Mouse (Mus musculus): ENCODE data around the gene Vkorc1.
"Not testable (repeated sequence)": the region's sequence is repeated elsewhere in the genome, so short reads cannot be mapped to it uniquely, and the experiment has no call there.

Vkorc1 gene

DNA sequence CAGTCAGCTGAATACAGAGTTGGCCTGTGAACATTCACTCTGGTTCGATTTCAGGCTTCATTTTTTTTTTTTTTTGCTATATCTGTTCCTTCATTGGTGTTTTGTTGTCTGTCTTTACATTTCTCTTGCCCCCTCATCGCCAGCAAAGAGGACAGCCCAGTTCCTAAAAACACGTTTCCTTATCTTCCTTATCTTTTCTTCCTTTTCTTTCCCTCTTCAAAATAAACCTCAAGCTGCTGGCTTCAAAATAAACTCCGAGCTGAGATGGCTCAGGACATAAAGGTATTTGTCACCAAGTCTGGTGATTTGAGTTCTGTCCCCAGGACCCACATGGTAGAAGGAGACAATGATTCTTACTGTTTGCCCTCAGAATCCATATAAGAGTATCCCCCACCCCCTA lies 17.5 kb upstream of the Vkorc1 start:
- DNase-seq = no peak

GRCm38 (mm10) chr7:127912190-127912871 lies 16.9 kb upstream of the Vkorc1 start, which contains the start of gene Kat8:
Kat8 (plus strand) TSS chr7:127912516.
- peak; percentile 95 for DNase-seq

- no peak for DNase-seq
Observed at GRCm38 (mm10) chr7:127908656-127909055, 13.2 kb upstream of the Vkorc1 start.

DNA sequence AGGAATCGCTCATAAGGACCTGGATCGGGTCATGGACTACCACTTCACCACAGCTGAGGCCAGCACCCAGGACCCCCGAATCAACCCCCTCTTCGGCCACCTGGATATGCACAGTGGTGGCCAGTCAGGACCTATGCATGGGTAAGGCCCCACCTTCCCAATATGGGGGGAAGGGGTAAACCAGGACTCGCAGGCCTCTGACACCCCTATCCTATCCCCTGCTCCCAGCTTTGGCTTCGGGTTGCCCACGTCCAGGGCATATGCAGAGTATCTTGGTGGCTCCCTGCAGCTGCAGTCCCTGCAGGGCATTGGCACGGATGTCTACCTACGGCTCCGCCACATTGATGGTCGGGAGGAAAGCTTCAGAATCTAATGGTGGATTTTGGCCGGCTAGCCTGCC lies 12.5 kb upstream of the Vkorc1 start:
- DNase-seq = no peak

- peak; percentile 86 for DNase-seq
Observed at GRCm38 (mm10) chr7:127903971-127904796, 8.8 kb upstream of the Vkorc1 start, which contains the start of gene Bckdk. Bckdk (plus strand) TSS chr7:127904082.

DNA sequence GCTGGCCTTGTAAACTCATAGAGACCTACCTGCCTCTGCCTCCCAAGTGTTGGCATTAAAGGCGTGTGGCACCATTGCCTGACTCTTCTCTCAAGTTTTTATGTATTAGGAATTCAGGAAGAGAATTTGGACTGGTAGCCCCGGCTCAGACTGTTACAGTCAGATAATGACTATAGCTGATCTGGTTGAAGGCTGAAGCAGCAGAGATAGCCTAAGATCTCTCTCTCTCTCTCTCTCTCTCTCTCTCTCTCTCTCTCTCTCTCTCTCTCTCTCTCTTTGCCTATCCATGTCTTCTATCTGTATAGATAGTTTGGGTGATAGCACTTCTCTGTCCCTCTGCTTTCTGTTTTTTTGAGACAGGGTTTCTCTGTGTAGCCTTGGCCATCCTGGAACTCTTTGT lies 6.4 kb upstream of the Vkorc1 start:
- no peak for DNase-seq

- no peak for DNase-seq
Observed at GRCm38 (mm10) chr7:127899997-127900396, 4.6 kb upstream of the Vkorc1 start.

- DNase-seq = no peak
Observed at GRCm38 (mm10) chr7:127898179-127898956, 3.0 kb upstream of the Vkorc1 start.

- DNase-seq = no peak
Observed at GRCm38 (mm10) chr7:127897542-127897941, 2.1 kb upstream of the Vkorc1 start.

DNA sequence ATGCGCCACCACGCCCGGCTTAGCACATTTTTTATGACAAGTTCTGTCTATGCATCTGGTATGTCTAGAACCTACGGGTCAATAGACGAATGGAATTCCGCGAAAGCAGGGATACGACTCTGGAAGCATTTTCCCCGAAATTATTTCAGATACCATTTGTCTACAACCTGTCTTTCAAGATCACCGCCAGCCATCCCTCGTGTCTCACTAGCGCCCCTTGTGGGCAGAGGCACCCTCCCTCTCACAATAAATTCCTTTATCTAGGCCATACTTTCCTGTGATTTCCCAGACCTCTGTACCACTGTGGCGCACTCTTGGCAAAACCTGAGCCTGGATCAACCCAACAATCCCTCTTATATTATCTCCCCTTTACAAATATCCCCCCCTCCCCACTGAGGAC lies 967 bp upstream of the Vkorc1 start:
- peak; percentile 74 for DNase-seq

GRCm38 (mm10) chr7:127895891-127896290 lies 474 bp upstream of the Vkorc1 start:
- not testable (repeated sequence) for DNase-seq

- DNase-seq = no peak
Observed at GRCm38 (mm10) chr7:127894480-127894879, 937 bp downstream of the Vkorc1 start.

DNA sequence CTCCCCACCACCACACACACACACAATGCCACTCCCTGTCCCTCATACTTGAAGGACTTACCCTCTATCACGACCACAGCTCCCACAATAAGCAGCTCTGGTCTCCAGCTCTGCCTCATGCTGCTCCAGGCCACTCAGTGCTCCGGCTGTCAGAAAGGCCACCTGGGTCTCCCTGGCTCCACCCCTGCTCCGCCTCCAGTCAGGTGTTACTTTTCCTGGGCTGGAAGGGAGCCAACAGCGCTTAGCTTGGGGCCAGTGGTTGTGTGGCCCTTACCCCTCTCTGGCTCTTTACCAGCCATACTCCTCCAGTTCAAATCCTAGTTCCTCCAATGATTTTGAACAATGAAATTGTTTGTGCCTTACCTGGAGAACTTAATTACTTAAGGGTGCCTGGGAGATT lies 4.6 kb downstream of the Vkorc1 start, which contains the start of gene Prss53:
TSS of gene Prss53 (minus strand) at position 173 of the 400 bp plus-strand sequence.
- DNase-seq = no peak

- no peak for DNase-seq
Observed at GRCm38 (mm10) chr7:127888821-127889220, 6.6 kb downstream of the Vkorc1 start.

GRCm38 (mm10) chr7:127887781-127888180 lies 7.6 kb downstream of the Vkorc1 start:
- DNase-seq = no peak

DNA sequence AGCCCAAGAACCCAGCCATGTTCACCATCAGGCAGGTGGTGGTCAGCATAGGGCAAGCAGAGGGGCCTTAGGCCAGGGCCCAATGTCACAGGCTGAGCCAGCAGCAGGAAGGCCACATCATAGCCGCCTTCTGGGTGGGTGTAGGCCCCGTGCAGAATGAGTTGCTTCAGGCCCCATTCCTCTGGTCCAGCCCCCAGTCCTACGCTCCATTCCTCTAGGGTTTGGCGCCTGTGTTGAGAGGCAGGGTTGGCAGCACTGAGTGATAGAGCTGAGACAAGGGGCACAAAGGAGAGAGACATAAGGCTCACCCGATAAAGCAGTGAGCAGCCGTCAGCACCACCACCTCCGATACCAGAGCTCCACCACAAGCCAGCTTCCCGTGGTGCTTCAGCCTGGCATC lies 8.2 kb downstream of the Vkorc1 start:
- no peak for DNase-seq

DNA sequence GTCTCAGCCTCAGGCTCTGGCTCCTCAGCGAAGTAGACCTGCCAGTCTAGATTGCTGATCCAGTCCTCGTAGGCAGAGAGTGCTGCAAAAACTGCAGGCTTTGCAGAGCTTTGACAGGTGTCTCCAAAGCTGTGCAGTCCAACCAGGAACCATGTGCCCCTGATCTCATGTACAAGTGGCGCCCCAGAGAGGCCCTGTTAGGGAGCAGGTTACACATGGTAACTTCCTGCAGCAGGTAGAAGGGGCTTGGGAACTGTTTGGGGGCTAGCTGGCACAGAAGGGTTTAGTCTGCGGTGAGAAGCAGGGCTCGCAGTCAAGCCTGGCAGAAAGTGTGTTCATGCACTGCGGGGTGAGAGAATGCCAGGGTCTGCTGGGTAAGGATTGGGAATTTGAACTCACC lies 8.9 kb downstream of the Vkorc1 start:
- no peak for DNase-seq

DNA sequence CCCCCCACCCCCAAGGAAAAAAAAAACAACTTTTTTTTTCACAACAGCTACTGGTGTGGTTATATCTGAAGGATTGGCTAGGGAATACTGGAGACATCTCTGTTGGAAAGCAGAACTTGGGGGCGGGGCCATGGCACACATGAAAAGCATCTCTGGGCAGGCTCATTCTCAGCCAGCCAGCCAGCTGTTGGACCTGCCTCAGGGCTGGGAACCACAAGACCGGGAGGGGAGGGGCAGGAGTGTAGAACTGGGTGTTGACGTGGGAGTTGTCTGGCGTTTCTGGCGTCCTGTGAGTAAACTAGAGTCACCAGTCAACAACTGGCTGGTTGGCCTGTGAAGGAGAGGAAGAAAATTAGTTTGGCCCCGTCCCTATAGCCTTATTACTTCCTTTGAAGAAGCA lies 9.5 kb downstream of the Vkorc1 start:
- no peak for DNase-seq

- DNase-seq = no peak
Observed at GRCm38 (mm10) chr7:127880431-127880830, 15.0 kb downstream of the Vkorc1 start.

DNA sequence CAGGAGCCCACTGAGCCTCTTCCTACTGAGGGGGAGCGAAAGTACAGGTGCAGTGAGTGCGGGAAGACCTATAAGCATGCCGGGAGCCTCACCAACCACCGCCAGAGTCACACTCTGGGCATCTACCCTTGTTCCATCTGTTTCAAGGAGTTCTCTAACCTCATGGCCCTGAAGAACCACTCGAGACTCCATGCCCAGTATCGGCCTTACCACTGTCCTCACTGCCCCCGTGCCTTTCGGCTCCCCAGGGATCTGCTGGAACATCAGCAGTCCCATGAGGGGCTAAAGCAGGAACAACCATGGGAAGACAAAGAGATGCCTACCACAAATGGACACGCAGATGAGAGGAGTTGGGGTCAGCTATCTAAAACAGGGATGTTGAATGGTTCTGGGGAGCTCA lies 16.1 kb downstream of the Vkorc1 start:
- no peak for DNase-seq

- DNase-seq = peak; percentile 98
Observed at GRCm38 (mm10) chr7:127876467-127877348, 18.7 kb downstream of the Vkorc1 start, which contains the start of gene Zfp668. Zfp668 (minus strand) TSS chr7:127876828.

- peak; percentile 95 for DNase-seq
Observed at GRCm38 (mm10) chr7:127876041-127876466, 19.4 kb downstream of the Vkorc1 start, which contains the start of gene Zfp646. Zfp646 (plus strand) TSS chr7:127876221.

All from retina, postnatal 1 day (tissue).